Mouse (Mus musculus): ENCODE results near the gene Zdhhc1.

Zdhhc1 gene

GRCm38 (mm10) chr8:105461085-105461803 is 35.5 kb downstream of the Zdhhc1 start:
- DNase-seq (ENCODE audit: low read depth, low spot score): no peak

GRCm38 (mm10) chr8:105455218-105455617 is 41.5 kb downstream of the Zdhhc1 start:
- DNase-seq (ENCODE audit: low read depth, low spot score): no peak

DNA sequence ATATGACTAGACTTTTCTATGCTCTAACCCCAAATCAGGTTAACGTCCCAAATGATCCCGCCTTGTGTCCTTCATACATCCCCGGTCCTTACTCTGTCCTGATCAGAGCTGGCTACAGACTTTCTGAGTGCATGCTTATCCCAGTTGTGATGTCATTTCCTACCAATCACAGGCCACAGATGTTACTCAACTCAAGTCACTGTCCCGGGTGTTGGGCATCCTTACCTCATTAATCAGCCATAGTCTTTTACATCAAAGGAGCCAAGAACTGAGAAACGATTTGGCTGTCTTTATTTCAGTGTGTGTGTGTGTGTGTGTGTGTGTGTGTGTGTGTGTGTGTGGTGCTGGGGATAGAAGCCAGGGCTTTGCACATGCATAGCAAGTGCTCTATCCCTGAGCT is 42.6 kb downstream of the Zdhhc1 start:
- DNase-seq (ENCODE audit: low read depth, low spot score): no peak

DNA sequence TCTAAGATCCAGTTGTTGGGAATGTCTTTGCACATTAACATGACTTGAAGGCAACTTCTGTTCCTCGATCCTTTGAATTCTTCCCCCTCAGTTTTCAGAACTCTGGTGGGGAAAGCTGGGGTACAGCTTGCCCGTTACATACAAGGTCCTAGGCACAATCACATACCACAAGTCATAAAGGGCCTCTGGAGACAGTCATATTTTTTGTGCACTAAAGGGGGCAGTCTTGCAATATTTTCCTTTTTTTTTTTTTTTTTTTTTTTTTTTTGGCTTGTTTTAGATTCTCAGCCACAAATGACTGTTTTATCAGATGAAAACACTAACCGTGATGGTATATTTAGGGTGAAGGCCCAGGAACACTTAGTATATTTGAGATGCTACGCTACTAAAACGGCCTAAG is 43.4 kb downstream of the Zdhhc1 start:
- DNase-seq (ENCODE audit: low read depth, low spot score): no peak

- no peak for DNase-seq (ENCODE audit: low read depth, low spot score)
Measured at GRCm38 (mm10) chr8:105451903-105452603, 44.6 kb downstream of the Zdhhc1 start.

GRCm38 (mm10) chr8:105450977-105451376 is 45.7 kb downstream of the Zdhhc1 start:
- no peak for DNase-seq (ENCODE audit: low read depth, low spot score)

DNA sequence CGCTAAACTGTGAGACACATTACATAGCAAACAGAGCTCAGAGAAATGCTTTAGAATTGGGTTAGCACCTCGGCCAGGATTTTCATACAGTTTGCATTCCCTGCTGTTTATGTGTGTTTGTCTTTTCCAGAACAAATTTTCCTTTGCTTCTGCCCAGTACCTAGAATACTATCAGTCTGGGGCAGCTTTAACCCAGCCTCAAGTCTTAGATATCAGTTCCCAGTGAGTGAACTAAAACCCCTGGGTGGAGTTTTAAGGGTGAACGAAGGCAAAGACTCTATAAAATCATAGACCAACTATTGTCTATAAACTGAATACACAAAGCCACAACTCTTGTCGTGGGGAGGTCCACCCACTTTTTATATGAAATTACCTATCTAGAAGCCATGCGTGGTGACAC is 48.1 kb downstream of the Zdhhc1 start:
- DNase-seq (ENCODE audit: low read depth, low spot score): no peak

DNA sequence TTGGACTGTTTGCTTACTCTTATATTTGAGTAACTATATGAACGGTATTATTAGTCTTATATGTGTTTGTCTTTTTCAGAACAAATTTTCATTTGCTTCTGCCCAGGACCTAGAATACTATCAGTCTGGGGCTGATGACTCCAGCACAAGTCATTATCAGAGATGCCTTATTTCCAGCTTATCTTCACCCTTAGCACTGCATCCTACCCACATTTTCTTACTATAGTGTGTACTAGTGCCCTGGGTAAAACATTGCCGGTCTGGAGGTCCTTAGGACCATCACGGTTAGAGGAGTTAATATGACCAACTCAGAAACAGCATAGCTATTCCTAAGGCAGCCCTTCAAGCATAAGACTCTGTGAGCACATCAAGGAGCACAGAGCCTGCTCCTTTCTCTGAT is 48.5 kb downstream of the Zdhhc1 start:
- no peak for DNase-seq (ENCODE audit: low read depth, low spot score)

GRCm38 (mm10) chr8:105446127-105446552 is 50.6 kb downstream of the Zdhhc1 start:
- no peak for DNase-seq (ENCODE audit: low read depth, low spot score)

DNA sequence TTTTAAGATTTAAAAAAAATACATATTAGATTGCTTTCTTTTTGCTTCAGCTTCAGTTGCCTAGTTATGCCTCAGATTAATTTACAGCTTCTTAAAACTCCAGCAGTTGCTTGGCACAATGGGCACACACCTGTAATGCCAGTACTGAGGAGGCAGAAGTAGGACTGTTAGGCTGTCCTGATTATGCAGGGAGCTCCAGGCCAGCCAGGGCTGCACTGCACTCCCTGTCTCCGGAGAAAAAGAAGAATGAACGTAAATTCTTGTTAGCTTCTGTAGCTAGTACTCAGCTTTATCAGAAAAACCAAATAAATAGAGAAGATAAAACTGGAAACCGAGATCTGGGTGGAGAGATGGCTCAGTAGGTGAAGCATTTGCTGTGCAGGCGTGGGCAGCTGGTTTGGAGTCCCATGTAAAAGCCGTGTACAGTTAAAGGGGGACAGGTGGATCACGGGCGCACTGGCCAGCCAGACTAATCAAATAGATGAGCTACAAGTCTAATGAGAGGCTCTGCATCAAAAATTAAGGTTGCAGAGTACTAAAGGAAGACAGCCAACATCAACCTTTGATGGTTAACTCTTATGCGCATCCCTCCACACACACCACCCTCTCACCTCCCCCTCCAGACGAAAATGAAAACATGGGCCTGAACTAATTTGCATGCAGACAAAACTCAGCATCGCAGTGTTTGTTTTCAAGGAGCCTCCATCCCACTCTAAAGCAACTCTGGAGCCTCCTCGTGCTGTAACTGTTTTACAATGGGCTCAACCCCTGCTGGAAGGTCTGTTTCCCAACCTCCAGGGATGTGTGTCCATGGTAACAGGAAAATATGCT is 51.2 kb downstream of the Zdhhc1 start:
- no peak for DNase-seq (ENCODE audit: low read depth, low spot score)

GRCm38 (mm10) chr8:105442661-105443060 is 54.0 kb downstream of the Zdhhc1 start:
- no peak for DNase-seq (ENCODE audit: low read depth, low spot score)

GRCm38 (mm10) chr8:105441433-105441832 is 55.3 kb downstream of the Zdhhc1 start:
- no peak for DNase-seq (ENCODE audit: low read depth, low spot score)

DNA sequence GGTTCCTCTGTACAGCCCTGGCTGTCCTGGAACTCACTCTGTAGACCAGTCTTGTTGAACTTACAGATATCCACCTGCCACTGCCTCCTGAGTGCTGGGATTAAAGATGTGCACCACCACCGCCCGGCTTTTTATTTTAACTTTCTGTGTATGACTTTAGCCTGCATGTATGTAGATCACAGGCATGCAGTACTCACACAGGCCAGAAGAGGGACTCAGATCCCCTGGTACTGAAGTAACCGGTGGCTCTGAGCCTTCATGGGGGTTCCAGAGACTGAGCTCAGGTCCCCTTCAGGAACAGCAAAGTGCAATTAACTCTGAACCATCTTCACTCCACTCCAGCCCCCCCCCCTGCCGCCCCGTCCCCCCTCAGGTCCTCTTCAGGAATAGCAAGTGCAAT is 57.8 kb downstream of the Zdhhc1 start:
- peak; percentile 22 for DNase-seq (ENCODE audit: low read depth, low spot score)

- DNase-seq (ENCODE audit: low read depth, low spot score): no peak
Measured at GRCm38 (mm10) chr8:105437078-105437748, 59.5 kb downstream of the Zdhhc1 start.

GRCm38 (mm10) chr8:105436218-105436617 is 60.5 kb downstream of the Zdhhc1 start:
- DNase-seq (ENCODE audit: low read depth, low spot score): no peak

- no peak for DNase-seq (ENCODE audit: low read depth, low spot score)
Measured at GRCm38 (mm10) chr8:105434136-105434535, 62.6 kb downstream of the Zdhhc1 start.

GRCm38 (mm10) chr8:105433511-105433910 is 63.2 kb downstream of the Zdhhc1 start:
- no peak for DNase-seq (ENCODE audit: low read depth, low spot score)

- no peak for DNase-seq (ENCODE audit: low read depth, low spot score)
Measured at GRCm38 (mm10) chr8:105433021-105433420, 63.7 kb downstream of the Zdhhc1 start.

DNA sequence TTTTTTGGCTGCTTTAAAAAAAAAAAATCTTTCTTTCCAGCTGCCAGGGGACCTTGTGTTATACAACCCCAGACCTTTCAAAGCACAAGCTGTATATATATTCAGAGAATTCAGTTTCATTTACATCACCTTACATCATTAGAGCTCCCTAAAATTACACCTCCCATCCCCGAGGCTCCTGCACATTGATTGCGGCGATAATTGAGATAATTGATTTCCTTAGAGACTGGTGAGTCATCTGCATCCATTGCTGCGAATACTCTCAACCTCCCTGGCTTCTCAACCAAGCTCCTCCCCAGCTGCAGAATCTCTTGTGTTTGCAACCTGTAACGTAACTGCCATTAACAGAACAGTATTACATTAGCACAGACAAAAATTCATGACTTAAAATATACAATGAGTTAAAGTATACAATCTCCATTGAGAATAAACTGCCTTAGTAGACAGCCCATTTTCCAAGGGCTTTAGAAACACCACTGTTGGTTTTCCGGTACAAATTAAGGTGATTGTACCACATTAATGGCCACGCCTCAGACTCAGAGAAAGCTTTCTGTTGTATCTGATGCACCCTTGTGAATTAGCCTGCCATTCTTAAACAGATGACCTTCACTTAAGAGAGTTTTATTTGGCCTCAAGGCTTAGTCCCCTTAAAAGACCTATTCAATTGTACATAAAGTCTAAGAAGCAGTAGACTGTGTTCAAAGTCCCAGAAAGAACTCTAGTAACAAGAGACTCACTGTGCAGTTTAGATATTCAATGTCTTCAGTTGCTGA is 64.8 kb downstream of the Zdhhc1 start:
- no peak for DNase-seq (ENCODE audit: low read depth, low spot score)

- peak; percentile 12 for DNase-seq (ENCODE audit: low read depth, low spot score)
Measured at GRCm38 (mm10) chr8:105426878-105427277, 69.8 kb downstream of the Zdhhc1 start.

All from skeletal muscle tissue, adult 2 months (tissue).